Mouse (Mus musculus): ENCODE results near the gene Zp2.

The Zp2 gene

DNA sequence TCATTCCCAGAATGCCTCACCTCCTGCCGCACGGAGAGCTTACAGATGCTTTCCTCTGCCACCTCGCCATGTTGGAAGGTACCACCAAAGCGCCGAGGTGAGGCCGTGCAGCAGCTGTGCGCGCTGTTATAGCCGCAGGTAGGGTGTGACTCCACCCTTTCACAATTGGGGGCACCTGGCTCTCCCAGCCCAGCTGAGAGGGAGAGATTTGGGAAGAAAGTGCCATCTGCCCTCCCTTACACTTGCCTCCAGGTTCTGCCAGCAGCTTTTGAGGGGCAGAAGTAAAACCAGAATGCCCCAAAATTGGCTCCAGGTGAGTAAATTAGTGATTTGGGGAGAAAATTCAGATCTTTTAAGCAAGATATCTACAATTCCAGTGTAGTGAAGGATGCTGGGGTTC, at the start of gene Zp2:
Gene Zp2 (minus strand): TSS at position 101 of the 400 bp plus-strand sequence.
- no peak for DNase-seq

DNA sequence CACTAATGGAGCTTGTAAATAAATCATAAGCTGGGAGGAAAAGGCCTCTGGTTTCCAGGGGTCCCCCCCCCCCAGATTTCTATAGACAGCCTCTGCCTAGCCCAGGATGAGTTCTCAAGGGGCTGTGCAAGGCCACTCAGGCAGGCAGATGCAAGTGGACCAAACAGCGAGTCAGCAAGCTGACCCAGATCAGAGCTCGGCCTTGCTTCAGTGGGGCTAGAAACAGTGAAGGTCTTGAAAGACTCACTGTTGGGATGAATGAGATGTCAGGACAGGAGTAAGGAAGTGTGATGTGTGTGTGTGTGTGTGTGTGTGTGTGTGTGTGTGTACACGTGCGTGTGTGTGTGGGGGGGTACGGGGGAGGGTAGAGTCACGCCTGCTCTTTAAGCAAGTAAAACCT, 47.7 kb upstream of the Zp2 start:
- no peak for DNase-seq

DNA sequence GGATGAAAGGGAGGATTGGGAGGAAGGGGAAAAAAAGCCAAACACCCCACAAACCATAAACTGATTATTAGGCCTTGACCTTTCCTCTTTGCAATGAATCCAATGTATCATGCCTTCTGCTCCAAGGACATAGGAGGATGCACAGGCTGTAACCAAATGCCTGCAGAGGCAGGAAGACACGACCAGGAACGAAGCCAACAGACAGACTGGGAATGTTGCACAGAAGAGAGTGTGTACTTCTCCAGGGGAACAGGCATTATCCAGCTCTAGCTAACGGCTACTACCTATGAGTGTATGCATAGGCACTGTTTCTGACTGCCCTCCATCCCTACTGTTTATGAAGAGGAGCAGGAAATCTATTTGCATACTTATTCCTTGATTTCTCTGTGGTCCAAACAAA, 47.1 kb upstream of the Zp2 start:
- no peak for DNase-seq

DNA sequence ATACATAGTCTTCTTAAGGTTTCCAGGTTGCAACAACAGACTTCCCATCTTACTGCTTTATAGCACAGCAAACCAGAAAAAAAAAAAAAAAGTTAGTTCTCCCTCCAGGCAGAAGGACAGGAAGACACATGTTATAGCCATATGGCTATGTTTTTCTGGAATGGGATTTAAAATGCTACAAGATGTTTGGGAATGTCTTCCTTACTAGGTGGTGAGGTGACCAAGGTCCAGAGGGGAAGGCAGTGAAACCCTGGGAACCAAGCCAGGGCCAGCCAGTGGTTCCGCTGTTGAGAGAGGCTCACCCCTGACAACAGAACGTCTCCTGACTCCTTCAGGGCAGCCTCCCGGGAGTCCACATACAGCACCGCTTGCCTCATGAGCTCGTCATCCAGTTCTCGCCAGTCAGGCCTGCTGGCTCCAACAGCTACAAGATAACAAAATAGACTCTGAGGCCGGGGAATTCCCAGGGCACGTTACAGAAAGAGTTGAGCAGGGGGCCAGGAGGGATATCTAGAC, 45.1 kb upstream of the Zp2 start:
- DNase-seq = peak; percentile 92

DNA sequence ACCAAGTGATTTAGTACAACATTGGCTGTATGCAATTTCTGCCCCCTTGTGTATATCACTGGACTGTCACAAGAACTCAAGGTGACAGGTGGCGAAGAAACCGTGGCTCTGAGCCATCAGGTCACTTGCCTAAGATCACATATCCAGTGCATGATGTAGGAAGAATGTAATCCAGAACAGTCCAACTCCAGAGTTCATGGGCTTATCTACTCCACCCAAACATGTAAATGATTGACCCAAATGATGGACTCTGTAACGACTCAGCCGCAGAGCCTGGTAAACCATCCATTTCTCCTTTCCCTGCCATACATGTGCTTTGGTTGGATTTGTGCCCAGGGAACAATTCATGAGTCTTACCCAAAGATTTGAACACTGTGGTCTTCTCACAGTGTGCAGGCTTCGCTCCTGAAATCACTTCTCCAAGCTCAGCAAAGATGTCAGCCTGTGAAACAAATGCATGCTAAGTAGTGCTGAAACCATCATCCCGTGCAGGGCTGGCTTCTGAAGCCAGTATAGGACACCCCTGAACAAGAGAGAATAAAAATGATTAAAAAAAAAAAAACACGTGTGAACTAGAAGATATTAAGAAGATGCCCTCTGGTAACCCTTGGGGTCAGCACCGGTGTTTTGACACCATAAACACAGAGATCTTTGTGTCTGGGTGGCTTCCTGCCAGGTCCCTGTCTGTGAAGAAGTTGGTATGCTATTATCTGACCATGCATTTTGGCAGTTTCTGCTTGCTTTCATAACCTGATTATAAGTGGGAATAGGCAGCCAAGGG, 44.5 kb upstream of the Zp2 start:
- DNase-seq = peak; percentile 93

DNA sequence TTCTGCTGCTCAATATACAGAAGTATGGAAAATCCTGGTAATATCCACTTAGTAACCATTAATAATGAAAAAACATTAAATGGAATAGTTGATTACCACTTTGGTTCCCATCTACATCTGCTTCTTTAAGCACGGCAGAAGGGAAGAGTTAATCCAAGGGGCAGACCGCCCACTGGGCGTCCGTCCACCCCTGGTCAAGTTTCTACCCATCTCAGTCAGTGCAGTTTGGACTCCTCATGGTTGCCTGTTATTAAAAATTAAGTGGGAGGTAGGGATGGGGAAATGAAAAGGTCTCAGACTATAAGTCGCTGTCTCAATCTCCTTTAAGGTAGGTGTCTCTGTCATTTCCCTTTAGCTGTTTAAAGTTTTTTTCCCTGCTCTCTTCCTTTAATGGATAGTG, 43.9 kb upstream of the Zp2 start:
- peak; percentile 62 for DNase-seq

DNA sequence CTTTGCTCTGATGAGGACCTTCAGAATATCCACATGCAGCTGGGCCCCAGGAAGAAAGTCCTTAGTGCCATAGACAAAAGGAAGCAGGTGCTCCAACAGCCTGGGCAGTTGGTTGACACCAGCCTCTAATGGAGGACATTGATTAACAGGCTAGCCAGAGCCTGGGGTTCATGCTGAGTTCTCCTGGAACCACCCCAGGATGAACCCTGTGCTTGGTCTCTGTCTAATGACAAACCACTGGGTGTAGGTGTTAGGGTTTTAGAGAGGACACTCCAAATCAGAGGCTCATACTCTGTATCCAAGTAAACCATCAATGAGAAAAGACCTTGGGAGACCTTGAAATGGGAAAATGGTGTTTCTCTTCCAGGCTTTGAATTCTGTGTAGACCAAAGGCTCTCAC, 37.8 kb upstream of the Zp2 start:
- DNase-seq = peak; percentile 75

DNA sequence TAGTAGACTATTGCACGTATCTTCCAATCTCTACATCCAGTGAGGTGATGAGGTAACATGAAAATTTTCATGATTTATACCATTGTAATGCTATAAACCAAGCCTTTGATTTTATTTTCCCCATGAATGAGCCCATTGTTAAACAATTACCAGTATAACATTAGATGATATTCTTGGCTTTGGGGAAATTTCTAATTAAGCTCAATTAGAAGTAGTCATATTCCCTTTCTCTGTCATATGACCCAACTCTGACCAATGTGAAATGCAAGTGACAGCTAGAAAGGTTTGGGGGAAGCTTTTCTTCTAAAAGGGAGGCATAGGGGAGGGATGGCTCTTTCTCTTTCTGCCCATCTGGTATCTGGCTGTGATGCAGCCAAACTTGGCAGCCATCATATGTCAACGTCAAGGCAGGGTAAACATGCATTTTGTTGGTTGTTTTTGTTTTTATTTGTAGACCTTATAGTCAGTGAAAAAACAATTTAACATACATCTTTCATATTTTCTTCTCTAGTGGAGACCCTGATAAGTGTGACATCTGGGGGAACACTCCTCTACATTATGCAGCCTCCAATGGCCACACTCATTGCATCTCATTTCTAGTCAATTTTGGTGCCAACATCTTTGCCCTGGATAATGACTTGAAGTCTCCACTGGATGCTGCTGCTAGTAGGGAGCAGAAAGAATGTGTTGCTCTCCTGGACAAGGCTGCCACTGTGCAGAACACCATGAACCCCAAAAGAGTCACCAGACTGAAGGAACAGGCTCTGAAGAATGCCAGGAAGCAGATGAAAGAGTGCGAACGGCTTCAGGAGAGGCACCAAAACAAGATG, 36.5 kb upstream of the Zp2 start:
- DNase-seq = no peak

DNA sequence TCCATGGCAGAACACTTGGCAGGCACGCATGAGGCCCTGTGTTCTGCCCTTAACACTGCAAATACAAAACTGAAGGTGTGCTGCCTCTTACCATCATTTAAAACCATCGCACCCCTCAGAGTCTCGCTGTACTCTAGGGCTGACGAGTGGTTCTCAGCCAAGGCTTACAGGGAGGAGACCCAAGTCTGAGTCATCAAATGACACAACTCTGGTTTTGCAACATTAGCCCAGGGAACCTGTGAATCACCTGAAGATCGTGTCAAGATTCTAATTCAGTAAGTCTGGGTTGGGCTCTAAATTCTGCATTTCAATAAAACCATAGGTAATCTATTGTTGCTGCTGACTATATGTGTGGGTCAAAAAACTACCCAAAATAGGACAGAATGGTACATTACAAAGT, 35.5 kb upstream of the Zp2 start:
- DNase-seq = no peak

DNA sequence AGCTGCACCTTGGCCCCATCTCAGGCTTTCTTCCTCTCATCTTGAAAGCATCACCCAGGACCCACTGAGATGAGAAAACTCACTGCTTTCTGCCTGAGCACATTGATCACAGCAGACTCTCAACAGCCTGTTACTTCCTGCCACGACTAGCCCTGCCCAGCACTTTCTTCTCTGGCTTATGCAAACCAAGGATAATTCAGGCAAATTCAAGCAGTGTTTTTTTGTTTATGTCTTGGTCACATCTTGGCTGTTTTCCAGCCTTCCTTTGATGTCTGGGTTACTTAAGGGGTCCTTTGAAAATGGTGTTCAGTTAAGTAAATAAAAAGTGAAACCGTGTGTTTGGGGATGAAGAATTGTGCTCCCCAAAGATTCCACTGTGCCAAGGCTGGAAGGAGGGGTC, 33.8 kb upstream of the Zp2 start:
- no peak for DNase-seq

DNA sequence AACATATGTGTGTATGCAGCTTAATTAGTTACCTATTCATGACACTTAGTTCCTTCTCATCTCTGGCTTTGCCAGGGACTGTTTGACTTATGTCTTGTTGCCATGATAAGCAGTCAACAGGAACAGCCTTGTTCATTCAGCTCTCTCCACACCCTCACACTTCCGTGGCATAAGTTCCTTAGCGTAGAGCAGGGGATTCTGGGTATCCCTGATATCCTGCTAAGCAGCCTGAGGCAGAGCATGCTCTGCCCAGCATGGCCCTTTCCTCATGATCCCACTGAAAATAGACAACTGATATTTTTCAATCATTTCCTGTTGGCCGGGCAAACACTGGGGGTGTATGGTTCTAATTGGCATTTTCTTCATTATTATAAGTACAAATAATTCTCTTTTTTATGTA, 32.5 kb upstream of the Zp2 start:
- DNase-seq = no peak

DNA sequence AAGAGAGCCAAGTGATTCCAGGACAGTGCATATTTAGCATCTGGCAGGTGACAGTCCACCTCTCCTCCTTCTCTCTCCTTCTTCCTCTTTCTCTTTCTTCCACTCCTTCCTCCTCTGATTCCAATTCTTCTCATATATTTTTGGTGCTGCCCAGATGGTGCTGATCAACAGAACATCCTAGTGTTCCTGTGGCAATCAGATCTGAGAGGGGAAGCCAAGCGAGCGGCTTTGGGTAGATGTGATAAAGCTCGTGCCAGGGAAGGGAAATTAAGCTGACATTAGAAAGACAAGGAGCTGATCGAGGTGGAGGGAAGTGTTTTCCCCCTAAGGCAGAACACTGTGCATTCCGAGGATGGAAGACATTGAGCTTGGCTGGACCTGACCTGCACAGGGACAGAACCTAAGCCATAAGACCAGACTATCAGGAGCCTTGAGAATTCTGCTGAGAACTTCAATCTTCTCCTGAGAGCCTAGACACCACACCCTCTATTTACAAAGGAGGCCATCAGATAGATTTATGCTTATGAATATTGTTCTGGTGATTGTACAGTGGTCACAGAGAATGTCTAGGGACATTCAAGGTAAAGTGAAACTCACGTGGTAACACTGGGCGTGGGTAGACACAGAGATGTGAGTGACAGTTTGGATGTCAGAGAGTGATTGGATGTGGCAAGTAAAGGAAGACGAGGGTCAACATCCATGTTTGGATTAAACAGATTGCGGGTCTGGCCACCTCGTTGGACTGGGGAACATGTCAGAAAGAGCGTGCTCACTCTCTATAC, 29.8 kb upstream of the Zp2 start:
- DNase-seq = no peak

DNA sequence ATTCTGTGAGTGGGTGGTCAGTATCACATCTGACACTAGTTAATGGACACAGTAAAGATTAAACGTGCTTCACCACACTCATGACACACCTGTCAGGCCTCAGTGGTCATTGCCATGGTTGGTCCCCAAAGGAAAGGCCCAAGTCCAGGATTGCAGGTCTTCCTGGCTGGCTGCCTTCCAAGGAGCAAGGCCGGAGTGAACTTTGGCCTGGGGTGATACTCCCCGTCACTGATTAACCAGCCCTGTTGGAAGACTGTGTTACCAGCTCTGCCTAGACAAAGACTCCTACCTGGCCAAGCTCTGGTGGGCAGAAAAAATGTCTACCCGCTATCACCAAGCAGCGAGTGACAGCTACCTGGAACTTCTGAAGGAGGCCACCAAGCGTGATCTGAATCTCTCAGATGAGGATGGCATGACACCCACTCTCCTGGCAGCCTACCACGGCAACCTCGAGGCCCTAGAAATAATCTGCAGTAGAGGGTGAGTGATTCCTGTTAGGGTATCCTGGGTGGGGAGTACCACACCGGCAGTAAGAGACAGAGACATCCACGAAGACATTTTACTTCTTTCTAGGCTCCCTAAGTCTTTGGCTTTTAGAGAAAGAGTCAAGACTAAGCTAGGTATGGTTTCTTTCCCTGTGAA, 28.6 kb upstream of the Zp2 start, which contains the start of gene Anks4b:
Gene Anks4b (plus strand): TSS at position 256 of the 642 bp plus-strand sequence.
- DNase-seq = peak; percentile 97

DNA sequence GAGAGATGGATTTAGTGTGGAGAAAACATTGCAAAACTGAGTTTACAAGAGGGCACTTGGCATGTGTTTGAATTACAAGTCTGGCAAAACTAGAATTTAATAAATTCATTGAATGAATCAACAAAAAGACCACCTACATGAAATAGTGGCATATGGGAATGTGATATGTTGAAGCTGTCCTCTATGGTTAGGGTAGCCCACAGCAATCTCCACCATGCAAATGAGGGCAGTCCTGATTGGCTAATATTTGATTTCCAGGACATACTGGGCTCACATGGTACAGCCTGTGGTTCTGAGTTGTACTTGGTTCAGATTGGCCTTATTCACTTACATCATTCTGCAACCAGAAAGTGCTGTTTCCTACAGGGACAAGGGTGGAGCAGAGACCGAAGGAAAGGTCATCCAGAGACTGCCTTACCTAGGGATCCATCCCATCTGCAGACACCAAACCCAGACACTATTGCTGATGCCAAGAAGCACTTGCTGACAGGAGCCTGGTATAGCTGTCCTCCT, 27.2 kb upstream of the Zp2 start:
- no peak for DNase-seq

DNA sequence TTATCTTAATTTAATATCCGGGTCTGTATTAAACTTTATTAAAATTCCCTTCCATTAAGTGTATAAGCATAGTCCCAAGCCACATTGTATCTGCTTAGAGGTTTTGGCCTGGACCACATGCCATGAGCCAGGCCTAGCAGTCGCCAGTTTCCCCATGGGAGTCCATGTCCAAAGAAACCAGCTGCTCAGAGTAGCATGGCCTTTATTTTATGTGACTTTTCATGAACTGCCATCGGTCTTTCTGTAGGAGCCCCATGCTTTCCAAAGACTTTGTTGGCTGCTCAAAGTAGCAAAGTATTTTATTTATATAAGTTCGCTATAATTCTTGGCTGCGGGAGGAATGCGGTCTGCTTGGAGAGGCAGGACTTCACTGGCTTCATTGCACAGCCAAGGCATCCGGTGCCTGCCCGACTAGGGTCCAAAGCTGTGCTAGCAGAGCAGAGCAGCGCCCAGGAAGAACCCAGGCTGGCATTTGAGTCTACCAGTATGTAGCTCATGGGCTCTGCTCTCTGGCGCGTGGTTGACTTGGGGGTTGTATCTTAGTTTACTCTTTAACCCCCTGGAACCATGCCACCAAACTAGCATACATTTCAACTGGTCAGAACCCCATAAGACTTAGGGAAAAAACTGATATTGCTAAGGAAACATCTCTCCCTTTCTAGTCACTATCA, 18.6 kb upstream of the Zp2 start:
- DNase-seq = peak; percentile 49

DNA sequence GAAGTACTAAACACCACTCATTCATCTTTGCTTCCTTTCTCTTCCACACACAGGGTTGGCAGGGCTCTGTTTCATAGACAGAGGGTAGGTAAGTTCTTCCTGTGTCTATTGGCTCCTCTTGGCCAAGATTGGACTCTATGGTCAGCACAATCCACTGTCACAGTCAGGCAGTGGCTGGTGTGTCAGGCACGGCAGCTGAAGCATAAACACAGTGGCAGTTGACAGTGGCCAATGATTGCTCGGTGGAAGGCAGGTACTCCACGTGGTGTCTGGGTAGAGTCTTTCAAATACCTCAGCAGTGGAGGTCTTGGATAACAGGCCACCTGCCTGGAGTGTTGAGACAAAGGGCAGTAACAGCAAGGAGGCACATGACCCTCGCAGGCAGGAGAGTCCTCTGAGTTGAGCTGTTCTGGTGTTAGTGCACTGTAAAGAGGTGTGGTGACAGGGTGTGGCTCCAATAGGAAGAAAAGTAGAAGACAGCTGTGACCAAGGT, 13.1 kb upstream of the Zp2 start:
- no peak for DNase-seq

DNA sequence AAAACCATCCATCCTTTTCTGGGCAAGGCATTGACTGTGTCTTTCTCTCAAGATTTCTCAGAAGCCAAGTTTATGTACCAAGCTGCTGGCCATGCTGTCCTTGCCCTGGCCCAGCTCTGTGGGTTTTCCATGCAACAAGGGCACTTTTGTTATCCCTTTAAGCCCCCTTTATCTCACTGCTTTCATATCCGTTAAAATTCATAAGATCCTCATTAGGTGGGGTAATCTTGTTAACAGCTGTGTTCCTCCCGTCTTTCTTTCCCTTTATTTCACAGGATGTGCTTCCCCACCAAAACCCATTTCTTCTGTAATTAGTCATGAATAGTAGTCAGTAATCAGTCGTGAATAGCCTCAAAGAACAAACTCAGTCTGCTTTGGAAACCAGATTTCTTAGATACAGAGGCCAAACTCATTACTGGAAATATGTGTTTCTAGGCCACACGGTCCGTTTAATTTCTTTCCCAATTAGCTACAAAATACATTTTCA, 12.5 kb upstream of the Zp2 start:
- DNase-seq = no peak

DNA sequence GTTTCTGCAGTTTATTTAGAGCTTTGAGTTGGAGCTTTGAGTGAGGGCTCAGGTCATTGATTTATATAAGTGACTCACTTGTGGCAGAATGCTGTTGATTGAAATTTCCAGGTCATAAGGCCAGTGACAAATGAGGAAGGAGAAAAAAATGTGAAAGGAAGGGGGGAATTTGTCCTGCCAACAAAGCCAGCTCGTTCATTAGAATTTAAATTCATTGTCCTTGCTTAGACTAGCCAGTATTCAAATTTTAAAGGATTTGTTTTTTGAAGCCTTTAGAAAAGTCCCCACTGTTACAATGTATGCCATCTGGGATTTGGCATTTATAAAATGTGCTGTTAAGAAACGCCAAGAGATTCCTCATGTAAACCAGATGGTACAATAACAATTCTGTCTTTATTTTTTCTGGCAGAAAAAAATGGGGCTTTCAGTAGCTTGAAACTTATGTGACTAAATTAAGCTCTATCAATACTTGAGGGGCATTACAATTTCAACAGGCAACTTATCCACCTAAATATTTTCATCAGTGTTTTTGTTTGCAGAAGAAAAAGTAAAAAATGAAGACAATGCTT, 11.8 kb upstream of the Zp2 start:
- DNase-seq = no peak

DNA sequence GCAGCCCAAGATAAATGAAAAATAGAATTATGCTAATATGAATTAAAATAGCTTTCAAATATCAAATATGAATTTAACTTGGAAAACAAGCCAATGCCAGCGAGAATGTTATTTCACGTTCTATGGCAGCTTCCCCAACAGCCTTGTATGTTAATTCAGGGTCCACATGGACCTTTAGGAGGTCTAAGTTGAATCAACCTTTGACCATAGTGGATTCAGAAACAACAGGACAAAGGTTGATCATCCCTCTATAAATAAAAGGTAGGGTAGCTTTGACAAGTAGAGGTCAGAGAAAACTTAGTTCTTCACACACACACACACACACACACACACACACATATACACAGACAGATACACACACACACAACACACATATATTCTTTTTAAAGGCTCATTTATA, 5.8 kb upstream of the Zp2 start:
- peak; percentile 34 for DNase-seq

DNA sequence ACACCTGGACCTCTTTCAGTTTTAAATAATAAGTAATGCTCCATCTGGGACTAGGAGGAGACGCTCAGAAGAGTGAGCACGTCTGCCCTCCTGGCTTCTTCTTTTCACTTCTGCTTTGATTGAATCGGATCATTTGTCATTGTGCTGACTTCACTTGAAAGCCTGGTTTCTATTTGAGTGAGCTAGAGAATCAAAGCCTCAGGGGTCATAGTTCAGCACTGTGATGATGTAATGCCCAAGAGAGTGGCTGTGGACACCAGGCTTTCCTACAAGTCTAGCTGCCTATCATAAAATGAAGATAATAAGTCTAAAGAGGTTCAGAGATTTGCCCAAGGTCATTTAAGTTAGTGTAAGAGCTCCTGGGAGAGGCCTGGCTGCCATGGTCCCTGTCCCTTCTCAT, 5.2 kb upstream of the Zp2 start:
- DNase-seq = peak; percentile 78

DNA sequence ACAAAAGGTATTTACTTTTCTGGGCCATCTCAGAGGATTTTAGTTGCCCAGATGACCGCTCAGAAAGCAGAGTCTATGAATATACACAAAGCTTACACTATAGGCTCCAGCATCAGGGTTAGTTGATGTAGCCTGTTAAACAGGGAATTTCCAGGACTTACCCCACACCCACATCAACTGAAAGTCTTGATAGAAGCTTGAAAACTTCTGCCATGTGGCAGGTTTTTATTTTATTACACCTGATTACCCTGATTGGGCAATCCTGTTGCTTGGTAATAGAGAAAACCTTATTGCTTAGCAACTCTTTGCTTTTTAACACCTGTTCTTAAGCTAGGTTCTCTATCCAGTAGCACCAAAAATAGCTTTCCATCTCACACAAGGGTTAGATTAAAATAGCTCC, 2.3 kb downstream of the Zp2 start:
- no peak for DNase-seq
